Mouse (Mus musculus) thymus, adult 2 months (tissue): ENCODE measurements around the gene Ccnd2.

Experiments used
- CTCF ChIP-seq: fragments of 200-500 bp; IDR thresholded peaks from 2 replicates; pipeline ENCODE4 v1.5.1; 2012; ENCODE audit warnings: mild to moderate bottlenecking, control low read depth, low read length, moderate library complexity, borderline replicate concordance; ENCODE audit not compliant: control insufficient read depth, poor library complexity, insufficient read depth; ENCODE audit errors: extremely low read depth
- POLR2A ChIP-seq: fragments of 200-500 bp; IDR thresholded peaks from 2 replicates; pipeline ENCODE4 v1.6.1; 2012; ENCODE audit warnings: mild to moderate bottlenecking, low read length, control low read depth, moderate library complexity; ENCODE audit not compliant: control insufficient read depth, poor library complexity, insufficient read depth; ENCODE audit errors: extremely low read depth

GRCm38 (mm10) chr6:127151565-127152105 is 358 bp downstream of the Ccnd2 start:
- no peak for TF ChIP-seq CTCF
- TF ChIP-seq POLR2A: 0 out of 2 replicates have a peak, but pooled peaks have one; percentile 32
